Mouse (Mus musculus) olfactory bulb, adult 2 months (tissue): ENCODE data around the gene Gpn2. TPM values are rescaled to one million over a fixed set of nuclear protein-coding genes. Genes with fewer than 3 reads are reported as not detected.
A peak's percentile ranks its signal among the peaks of the same experiment; 100 is the strongest.

Experiments used
- H3K27ac ChIP-seq: fragments of 200-500 bp; 2 replicates; pipeline ENCODE4 v1.5.1; 2012; ENCODE audit warnings: low read depth, low read length; ENCODE audit not compliant: insufficient read depth
- H3K4me1 ChIP-seq: fragments of 200-500 bp; 2 replicates; pipeline ENCODE4 v1.6.1; 2012; ENCODE audit warnings: low read length; ENCODE audit not compliant: control insufficient read depth, insufficient read depth
- H3K4me3 ChIP-seq: fragments of 200-500 bp; 2 replicates; pipeline ENCODE4 v1.5.1; 2012; ENCODE audit warnings: mild to moderate bottlenecking, low read depth, low read length, moderate library complexity; ENCODE audit not compliant: insufficient read depth
- CTCF ChIP-seq: fragments of 200-500 bp; IDR thresholded peaks from 2 replicates; pipeline ENCODE4 v1.5.1; 2012; ENCODE audit warnings: low read depth, mild to moderate bottlenecking, low read length, moderate library complexity; ENCODE audit not compliant: insufficient read depth
- POLR2A ChIP-seq: fragments of 200-500 bp; IDR thresholded peaks from 2 replicates; pipeline ENCODE4 v1.6.1; 2012; ENCODE audit warnings: mild to moderate bottlenecking, low read depth, low read length, moderate library complexity; ENCODE audit not compliant: insufficient read depth
- WGBS: fragments of 180-500 bp; shearing (Covaris S2); methylation state at CpG from one replicate; pipeline ENCODE4 v1.1.7; 2018; 5-methylcytosine and 5-hydroxymethylcytosine counted together
- polyA plus RNA-seq: library from polyadenylated mRNA; stranded (reverse); fragments of >200 nt; gene quantifications from 2 replicates; pipeline ENCODE4 v1.2.4, GENCODE M21; 2012; ENCODE audit warnings: low replicate concordance; ENCODE audit not compliant: missing spikeins, insufficient read depth, insufficient read length

The Gpn2 gene
- polyA plus RNA-seq, 1 experiment: not detected

DNA sequence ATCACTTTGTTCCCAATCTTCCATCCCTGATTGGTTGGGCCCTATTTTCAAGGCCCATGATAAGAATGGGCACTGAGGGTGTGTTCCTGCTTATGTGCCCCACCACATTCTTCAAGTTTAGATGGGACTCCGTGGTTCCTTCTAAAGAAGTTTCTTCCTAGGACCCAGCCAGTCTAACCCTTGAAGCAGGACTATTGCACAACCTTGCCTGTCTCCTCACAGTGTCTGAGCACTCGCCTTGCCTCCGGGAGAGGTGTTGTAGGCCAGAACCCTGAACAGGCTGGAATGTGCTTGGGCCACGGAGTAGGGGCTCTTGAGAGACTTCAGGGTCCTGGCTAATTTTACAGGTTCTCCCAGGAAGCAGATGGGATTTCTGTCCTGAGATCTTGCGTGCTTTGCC lies 18.9 kb downstream of the Gpn2 start:
- no peak overlapping the region for H3K4me3 ChIP-seq
- TF ChIP-seq CTCF: no peak
- no peak for TF ChIP-seq POLR2A
- WGBS: 94% methylated on average over 5 of the region's 5 CpGs

DNA sequence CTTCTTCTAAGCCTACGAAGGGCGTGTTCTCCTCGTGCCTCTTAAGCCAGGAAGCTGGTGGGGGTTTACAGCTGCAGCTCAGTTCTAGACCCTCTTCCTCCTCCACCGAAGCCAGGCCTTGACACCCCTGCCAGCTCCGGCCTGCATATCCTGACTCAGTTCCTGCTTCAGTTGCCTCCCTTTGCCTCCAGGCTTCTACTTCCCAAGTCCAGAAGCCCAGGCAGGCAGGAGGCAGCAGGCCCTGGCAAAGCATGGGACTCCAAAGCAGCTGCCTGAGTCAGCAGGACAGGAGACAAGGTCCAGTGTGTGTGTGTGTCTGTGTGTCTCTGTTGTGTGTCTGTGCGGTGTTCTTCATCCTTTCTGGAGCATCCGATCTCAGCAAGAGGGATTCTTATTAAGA lies 20.0 kb downstream of the Gpn2 start:
- Histone ChIP-seq H3K4me1 (peaks cover 16% of the 10 kb centered on the region), H3K27ac (no peak overlapping the region), H3K4me3 (no peak overlapping the region)
- TF ChIP-seq CTCF: no peak
- no peak for TF ChIP-seq POLR2A
- 84% methylated on average over 7 of the region's 7 CpGs for WGBS

More for the DNA sequence above, 18.9 kb downstream of the Gpn2 start:
- no peak overlapping the region for H3K27ac ChIP-seq
- H3K4me1 ChIP-seq: peaks cover 16% of the 10 kb centered on the region

DNA sequence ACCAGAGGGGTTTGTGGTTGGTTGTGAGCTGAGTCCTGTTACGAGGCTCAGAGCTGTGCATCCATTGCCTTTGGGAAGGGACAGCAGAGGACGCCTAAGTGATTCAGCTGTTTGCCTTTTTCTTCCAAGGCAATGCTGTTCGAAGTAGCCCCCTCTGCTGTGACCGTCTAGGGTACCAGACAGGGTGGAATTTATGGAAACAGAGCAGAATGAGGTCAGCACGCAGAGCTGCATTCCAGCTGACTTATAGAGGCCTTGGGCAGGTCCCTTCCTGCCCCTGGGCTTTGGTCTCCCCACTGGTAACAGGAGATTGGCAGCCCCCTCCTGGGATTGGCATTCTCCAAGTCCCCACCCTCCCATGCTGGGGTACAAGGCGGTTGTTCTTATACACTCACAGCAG lies 20.7 kb downstream of the Gpn2 start:
- Histone ChIP-seq H3K27ac (no peak overlapping the region), H3K4me3 (no peak overlapping the region), H3K4me1 (peaks cover 14% of the 10 kb centered on the region)
- WGBS: 81% methylated on average over 6 of the region's 6 CpGs
- TF ChIP-seq CTCF (no peak), POLR2A (no peak)

DNA sequence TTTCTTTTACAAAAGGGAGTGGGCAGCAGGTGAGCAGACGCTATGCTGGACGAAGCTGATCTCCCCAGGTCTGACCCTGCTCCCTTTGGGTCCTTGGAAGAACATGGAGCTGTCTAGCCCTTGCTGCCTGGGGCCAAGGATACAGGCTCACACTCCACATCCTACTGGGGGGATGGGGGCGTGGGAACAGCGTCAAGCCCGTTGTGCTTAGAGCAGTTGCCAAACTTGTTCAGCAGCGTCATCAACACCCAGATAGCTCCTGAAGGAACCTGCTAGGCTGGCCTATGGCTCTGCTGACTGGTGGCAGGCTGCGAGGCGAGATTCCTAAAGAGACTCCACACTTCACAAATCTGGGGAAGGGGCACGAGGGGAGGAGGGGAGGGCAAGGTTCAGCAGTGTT lies 21.2 kb downstream of the Gpn2 start:
- 61% methylated on average over 9 of the region's 9 CpGs for WGBS
- TF ChIP-seq POLR2A (no peak), CTCF (no peak)
- Histone ChIP-seq H3K4me1 (peaks cover 11% of the 10 kb centered on the region), H3K27ac (no peak overlapping the region), H3K4me3 (no peak overlapping the region)

DNA sequence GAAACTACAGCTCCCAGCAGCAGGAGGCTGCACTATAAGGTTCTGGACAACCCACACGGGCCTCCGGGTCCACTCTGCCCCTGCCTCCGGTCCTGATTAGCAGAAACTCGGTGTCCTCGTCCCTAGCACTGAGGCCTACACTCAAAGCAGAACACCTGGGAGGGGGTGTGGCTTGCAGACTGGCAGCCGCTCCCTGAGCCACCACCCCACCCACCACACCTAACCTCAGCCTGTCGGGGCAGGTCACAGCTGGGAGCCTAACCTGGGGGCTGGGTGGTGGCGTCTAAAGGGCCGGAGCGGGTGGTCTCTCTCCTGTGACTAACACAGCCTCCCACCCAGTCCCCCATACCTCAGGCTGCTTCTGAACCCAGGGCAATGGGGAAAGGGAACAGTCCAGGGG lies 23.1 kb downstream of the Gpn2 start:
- 90% methylated on average over 10 of the region's 10 CpGs for WGBS
- TF ChIP-seq CTCF: no peak
- TF ChIP-seq POLR2A: no peak
- H3K4me3 ChIP-seq: no peak overlapping the region
- H3K4me1 ChIP-seq: peaks cover 4% of the 10 kb centered on the region; the same call in 1 of the 2 replicates
- H3K27ac ChIP-seq: no peak overlapping the region

DNA sequence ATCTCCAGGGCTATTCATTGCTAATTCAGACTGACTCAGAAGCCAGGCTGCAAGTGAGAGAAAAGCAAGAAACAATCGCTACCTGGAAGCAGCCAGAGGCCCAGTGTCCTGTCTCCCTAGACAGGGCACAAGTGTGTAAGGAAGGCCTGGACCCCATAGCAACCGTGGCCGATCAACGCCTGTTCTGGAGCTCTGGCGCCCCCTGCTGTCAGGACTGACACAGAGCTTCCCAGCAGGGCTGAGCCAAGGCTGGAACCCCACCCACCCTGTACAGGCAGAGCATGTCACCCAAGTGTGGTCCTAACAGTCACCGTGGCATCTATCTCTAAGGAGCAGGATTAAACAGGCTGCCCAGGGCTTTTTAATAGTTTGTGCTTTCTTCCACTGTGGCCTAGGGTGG lies 25.6 kb downstream of the Gpn2 start:
- Histone ChIP-seq H3K27ac (no peak overlapping the region), H3K4me3 (no peak overlapping the region), H3K4me1 (peaks cover 24% of the 10 kb centered on the region)
- TF ChIP-seq CTCF (peak; percentile 77), POLR2A (no peak)
- 14% methylated on average over 6 of the region's 6 CpGs for WGBS

DNA sequence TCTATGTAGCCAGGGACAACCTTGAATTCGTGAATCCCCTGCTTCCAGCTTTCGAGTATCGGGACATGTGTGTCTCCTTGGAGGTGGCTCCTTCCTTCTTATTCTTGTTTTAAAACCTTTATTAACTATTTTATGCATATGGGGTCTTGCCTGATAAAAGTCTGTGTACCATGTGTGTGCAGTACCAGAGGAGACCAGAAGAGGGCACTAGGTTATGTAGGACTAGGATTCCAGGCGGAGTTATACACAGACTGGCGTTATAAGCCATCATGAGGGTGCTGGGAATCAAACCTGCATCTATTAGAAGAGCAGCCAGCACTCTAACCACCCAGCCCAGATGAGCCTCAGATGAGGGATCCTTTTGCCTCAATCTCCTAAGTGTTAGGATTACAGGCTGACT lies 27.7 kb downstream of the Gpn2 start:
- TF ChIP-seq CTCF (no peak), POLR2A (no peak)
- WGBS: over 99% methylated on average over 5 of the region's 5 CpGs
- Histone ChIP-seq H3K4me1 (peaks cover 34% of the 10 kb centered on the region), H3K27ac (no peak overlapping the region), H3K4me3 (no peak overlapping the region)

DNA sequence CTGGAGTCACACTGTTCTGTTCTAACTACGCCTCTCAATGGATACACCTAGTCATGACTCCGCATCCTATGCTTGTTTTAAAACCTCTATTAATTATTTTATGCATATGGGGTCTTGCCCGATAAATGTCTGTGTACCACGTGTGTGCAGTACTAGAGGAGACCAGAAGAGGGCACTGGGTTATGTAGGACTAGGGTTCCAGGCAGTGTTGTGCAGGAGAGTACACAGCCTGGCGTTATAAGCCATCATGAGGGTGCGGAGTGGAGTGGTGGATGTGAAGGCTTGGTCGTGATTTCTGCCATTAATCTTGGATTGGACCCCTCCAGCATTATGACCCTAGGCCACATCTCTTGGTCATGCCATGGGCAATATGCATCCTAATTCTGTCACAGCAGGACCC lies 28.3 kb downstream of the Gpn2 start:
- TF ChIP-seq POLR2A: no peak
- TF ChIP-seq CTCF: no peak
- WGBS: 95% methylated on average over 7 of the region's 7 CpGs
- H3K27ac ChIP-seq: no peak overlapping the region

DNA sequence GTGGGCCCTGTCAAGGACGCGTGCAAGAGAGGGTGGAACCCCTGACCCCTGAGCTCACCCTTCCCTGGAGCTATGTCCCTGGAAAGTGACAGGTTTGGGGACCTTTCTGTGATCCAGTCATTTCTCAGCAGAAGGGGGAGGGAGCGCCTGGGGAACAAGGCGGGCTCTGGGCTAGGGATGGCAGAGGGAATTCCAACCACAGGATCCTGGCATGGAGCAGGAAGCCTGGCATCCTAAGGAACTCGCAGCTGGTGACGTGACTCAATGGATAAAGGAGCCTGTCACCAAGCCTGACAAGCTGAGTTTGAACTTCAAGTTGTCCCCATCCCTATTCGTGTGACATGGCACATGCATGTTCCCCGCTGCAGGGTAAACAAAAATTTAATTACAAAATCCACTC lies 28.9 kb downstream of the Gpn2 start:
- Histone ChIP-seq H3K27ac (no peak overlapping the region), H3K4me3 (no peak overlapping the region), H3K4me1 (peaks cover 34% of the 10 kb centered on the region)
- 85% methylated on average over 8 of the region's 8 CpGs for WGBS
- no peak for TF ChIP-seq POLR2A
- no peak for TF ChIP-seq CTCF

More for the DNA sequence above, 28.3 kb downstream of the Gpn2 start:
- Histone ChIP-seq H3K4me3 (no peak overlapping the region), H3K4me1 (peaks cover 34% of the 10 kb centered on the region)

DNA sequence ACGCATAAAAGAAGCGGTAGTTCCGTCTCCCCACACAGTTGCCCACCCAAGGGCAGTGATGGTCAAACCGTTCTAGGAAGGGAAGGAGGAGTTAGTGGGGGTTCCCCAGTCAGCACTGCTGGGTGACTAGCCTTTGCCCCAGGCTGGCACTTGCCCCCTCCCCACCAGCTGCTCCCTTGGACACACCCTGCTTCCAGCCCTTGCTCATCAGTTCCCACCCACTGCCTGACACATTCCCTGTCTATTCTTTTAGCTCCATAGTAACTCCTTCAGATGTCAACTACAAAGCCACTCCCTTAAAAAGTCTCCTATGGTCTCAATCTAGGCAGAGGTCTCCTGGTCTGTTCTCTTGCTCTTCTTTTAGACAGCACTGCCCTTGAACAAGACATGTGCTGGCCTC lies 29.7 kb downstream of the Gpn2 start:
- Histone ChIP-seq H3K27ac (peak overlapping the region; percentile 84), H3K4me1 (peaks cover 34% of the 10 kb centered on the region), H3K4me3 (no peak overlapping the region)
- WGBS: 81% methylated on average over 4 of the region's 4 CpGs
- no peak for TF ChIP-seq POLR2A
- no peak for TF ChIP-seq CTCF
